Mouse (Mus musculus): ENCODE results near the gene Itpr1.

GRCm38 (mm10) chr6:108367412-108367811, 154.5 kb downstream of the Itpr1 start:
- TF ChIP-seq POLR2A (IDR thresholded peaks at IDR 0.05; ENCODE audit: insufficient read depth, low read length) (no peak), EP300 (IDR thresholded peaks at IDR 0.05; ENCODE audit: insufficient read depth, low read depth, low read length) (no peak)

Measured in ES-Bruce4 (cell line).